Mouse (Mus musculus) urinary bladder, adult 18-20 months (tissue): ENCODE measurements at regions not wholly inside any gene's neighbourhood (a gene's known extent, or its start where the extent isn't known, plus 50 kb on each side); places are given as distances from the start of the nearest gene placed in this dataset.

Experiments
- DNase-seq, 2 experiments: peaks; one replicate each; pipeline ENCODE4 v3.0.0; 2022; ENCODE audit warnings: low spot score in 2 of 2, mixed read lengths in 2 of 2

- no peak for DNase-seq
Observed at GRCm38 (mm10) chr12:26784426-26784825, 315.4 kb downstream of the Cmpk2 start.

GRCm38 (mm10) chr12:26783800-26784199 is 314.8 kb downstream of the Cmpk2 start:
- DNase-seq: no peak

DNA sequence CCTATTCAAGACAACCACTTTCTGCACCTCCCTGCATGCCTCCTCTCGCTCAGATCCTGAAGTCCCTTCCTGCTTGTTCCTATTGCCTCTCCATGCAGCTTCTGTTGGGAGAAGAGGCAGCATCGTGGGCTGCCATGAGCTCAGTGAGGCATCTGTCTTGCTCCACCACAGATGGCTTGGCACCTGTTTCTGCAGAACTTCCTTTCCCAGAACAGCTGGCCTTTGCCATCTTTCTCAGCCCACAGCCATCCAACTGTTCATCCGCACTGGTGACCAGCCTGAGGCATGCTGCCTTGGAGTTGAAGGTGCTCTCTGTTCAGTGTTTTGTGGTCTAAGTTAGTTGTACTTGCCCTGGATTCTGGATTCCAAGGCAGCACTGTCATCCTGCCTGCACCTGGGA is 312.5 kb downstream of the Cmpk2 start:
- no peak for DNase-seq

DNA sequence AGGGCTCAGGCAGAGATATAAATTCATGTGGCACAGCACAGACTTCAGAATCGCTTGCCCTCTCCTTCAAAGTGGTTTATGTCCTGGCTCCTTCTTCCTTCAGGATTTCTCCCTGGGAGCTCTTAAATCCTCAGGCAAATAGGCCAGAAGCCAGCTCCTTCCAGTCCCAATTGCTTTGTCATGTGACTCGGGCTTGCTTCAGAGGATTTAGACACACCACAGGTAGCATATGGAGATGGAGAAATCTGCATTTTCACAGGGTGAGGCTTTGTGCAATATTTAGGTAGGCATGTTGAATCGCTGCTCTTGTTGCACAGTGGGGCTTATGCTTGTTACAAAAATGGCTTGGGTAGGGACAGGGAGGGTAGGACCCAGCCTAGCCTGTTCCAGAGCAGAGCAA is 309.8 kb downstream of the Cmpk2 start:
- DNase-seq: no peak

DNA sequence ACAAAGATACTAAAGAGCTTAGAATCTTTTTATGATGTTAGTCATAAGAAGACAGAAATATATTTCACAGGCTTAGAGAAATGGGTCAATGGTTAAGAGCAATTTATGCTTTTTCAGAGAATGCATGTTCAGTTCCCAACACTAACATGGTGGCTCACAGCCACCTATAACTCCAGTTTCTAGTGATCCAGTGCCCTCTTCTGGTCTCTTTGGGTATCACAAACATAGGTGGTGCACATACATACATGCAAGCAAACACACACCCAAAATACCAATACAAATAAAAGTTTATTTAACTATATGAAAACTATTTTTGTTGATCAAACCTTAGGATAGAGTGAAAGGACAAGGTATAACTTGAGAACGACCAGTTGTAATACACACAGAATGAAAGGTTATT is 308.0 kb downstream of the Cmpk2 start:
- no peak for DNase-seq

- DNase-seq: no peak
Observed at GRCm38 (mm10) chr12:26774016-26774415, 305.0 kb downstream of the Cmpk2 start.

DNA sequence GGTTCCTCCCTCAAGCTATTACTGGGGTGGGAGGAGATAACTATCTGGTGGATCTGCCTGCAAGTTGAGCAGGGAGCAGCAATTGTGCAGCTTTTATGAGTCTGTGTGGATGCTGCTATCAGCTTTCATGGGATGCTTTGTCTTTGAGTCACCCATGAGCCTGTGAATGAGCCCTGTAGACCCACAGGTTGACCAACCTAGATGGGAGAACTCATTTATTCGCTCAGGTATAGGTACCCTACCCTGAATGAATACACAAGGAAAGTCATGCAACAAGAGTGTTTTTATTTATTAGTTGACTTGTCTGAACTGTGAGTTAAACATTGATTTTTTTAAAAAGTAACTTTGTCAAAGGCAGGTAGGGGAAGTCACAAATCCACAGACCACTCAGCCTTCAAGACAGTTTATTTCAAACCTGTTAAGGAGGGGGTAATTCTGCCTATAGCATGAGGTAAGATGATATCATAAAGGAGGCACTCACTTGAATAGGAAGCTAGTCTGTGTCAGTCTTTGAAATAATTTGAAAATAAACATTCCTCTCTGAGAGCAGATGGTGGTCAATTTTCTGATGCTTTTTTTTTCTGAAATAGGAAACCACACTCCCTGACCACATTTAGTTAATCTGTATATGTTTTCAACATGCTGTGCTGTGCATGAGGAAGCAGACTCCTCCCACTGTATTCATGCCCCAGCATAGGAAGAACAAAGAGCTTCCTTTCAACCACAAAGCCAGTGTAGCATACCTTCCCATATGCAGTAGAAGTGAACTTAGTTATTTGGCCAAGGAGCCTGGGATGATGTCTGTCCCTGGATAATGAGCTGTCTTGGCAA is 302.0 kb downstream of the Cmpk2 start:
- DNase-seq: no peak

DNA sequence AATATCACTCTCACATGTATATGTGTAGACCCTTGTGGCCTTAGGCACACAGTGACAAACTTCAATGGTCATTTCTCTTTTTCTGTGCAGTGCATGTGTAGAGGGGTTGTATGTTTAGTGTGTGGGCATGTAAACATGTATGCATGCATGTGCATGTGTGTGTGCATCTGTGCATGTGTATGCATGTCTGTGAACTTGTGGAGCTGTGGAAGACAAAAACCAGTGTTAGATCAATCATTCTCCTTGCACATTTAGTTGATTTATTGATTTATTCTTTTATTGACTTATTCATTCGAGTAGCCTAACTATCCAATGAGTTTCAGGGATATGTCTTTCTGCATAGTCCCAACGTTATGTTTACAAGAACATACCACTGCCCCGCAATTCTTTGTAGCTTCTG is 298.5 kb downstream of the Cmpk2 start:
- no peak for DNase-seq

- DNase-seq: no peak
Observed at GRCm38 (mm10) chr12:26758657-26759325, 289.8 kb downstream of the Cmpk2 start.

GRCm38 (mm10) chr12:26756284-26756683 is 287.3 kb downstream of the Cmpk2 start:
- no peak for DNase-seq

- no peak for DNase-seq
Observed at GRCm38 (mm10) chr12:26754611-26755010, 285.6 kb downstream of the Cmpk2 start.

DNA sequence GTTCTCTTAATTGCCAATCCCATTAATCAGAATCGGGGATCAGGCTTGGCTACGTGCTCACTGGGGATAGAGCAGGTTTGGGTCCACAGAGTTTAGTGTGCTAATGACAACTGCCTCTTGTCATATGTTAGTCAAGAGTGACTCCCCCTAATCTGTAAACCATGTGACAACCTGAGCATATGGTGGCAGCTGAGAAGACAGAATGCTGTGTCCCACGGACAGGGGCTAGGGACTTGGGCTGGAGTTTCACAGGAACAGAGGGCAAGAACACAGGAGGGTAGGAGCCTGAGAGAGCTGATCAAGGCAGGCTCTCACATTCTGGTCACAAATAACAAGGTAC is 265.5 kb downstream of the Cmpk2 start:
- DNase-seq: no peak

- DNase-seq: no peak
Observed at GRCm38 (mm10) chr12:26733822-26734557, 265.0 kb downstream of the Cmpk2 start.

GRCm38 (mm10) chr12:26723399-26723798 is 254.4 kb downstream of the Cmpk2 start:
- DNase-seq: no peak

GRCm38 (mm10) chr12:26698838-26699237 is 229.8 kb downstream of the Cmpk2 start:
- DNase-seq: no peak

DNA sequence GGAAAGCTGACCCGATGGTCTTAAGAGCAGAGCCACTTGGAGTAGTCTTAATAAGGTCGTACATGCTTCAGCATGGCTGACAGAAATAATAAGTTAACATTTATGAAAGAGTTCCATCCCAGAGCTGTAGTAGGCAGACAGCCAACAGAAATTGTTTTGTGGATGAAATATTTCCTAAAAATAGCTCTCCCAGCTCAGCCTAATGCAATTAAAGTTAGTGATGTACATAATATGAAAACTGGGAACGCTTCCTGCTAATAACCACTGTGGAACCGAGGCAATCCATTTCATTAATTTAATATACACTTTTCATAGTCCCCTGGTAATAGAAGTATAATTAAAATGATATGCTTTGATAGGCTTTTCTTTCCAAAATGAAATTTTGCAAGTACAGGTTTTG is 219.0 kb downstream of the Cmpk2 start:
- no peak for DNase-seq

- DNase-seq: no peak
Observed at GRCm38 (mm10) chr12:26680568-26680947, 211.6 kb downstream of the Cmpk2 start.

GRCm38 (mm10) chr12:26679887-26680567 is 211.0 kb downstream of the Cmpk2 start:
- DNase-seq: no peak

GRCm38 (mm10) chr12:26665466-26665865 is 196.5 kb downstream of the Cmpk2 start:
- DNase-seq: no peak

DNA sequence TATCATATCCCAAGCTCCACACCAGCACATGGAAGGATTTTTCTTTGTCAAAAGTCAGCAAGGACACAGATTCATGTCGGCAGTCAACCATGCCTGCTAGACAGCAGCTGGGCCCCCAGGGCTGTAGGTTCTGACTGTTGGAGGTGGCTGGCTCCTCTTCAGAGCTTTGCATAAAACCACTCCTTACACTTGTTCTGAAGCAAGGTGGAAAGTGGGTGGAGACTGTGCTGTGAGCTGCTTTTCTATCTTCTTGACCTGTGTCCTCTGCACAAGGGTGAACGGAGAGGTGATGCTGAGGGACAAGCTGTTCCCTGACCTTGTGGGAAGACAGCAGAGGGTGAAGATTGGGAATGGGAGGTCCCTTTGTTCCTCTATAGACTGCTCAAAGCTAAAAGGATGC is 185.2 kb downstream of the Cmpk2 start:
- no peak for DNase-seq

DNA sequence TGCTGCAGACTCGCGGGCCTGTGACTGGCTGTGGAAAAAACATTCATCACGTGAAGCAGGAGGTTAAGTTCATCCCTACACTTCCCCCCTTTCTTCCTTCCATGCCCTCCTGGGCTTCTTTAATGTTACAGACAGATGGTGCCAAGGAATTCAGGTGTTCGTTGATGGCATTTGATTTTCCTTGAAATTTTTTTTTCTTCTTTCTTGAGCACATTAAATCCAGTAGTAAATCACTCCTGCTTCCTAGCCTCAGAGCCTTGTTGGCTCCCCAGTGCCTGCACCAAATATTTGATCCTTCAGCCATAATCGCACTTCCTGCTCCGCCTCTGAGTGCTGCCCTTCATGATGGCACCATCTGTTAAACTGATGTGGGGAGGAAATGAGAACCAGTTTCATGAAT is 184.8 kb downstream of the Cmpk2 start:
- DNase-seq: no peak

GRCm38 (mm10) chr12:26646141-26646540 is 177.1 kb downstream of the Cmpk2 start:
- DNase-seq: no peak
